Mouse (Mus musculus) gastrocnemius, postnatal 14 days (tissue): ENCODE results near the gene Serp2. TPM values are rescaled to one million over a fixed set of nuclear protein-coding genes. Genes with fewer than 3 reads are reported as not detected.

Source experiments
- DNase-seq: peaks from one replicate; pipeline ENCODE4 v3.0.0; 2021; ENCODE audit warnings: mixed read lengths
- intact Hi-C: fragments of 180-260 bp; cut with DNase I; formaldehyde crosslinking; loops from one replicate; pipeline ENCODE4 v1.15.1; 2025; ENCODE audit warnings: low total_unique reads
- long read RNA-seq, 2 experiments: library from polyadenylated mRNA; stranded (forward); transcript quantifications; one replicate each; pipeline ENCODE4 v2.0.0; 2021
- total RNA-seq, 2 experiments: library from RNA; stranded (reverse); gene quantifications; 2 replicates each; pipeline ENCODE4 v1.2.3; 2021

The Serp2 gene
- total RNA-seq = under 1 TPM; 0.62 to 0.97 TPM
- long read RNA-seq, experiment 1 = 0 reads
- long read RNA-seq, experiment 2 = 0 reads

DNA sequence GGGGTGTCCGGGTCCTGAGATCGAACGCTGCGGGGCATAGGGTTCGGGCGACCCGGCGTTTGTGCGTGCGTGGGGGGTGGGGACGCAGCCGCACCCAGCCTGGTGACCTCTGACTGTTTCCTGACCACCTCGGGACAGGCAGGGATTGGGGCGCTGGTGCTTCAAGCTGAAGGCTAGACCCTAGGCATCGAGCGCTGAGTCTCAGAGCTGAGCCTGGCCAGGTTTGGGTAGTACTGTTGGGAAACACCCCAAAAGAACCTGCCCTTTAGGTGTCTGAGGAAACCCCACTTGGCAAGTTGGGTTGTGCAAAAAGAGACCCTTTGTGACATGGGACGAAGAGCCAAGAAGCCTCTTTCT is at the start of gene Serp2:
Gene Serp2 (minus strand): TSS at position 38 of the 357 bp plus-strand sequence.
- intact Hi-C loops = no loop called here
- DNase-seq = no peak

- DNase-seq = no peak
- intact Hi-C loops = no loop called here
Measured at GRCm38 (mm10) chr14:76605931-76606534, 49.3 kb upstream of the Serp2 start.

DNA sequence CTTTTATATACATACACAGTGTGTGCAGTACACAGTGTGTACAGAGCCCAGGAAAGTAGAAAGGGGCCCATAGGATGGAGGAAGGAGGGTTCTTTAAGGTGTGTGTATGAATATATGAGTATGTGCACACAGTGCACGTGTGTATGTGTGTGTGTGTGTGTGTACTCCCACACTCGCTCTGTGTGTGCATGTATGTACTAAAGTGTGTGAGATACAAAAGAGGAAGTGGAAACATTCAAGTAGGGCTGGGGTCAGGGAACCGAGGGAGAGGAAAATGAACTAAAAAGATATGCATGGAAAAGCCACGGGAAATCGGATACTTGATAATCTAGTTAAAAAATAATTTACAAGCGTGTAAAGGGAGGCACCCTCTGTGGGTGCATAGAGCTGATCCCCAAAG is 47.3 kb upstream of the Serp2 start:
- no peak for DNase-seq
- intact Hi-C loops = no loop called here

GRCm38 (mm10) chr14:76601654-76602053 is 45.0 kb upstream of the Serp2 start:
- intact Hi-C loops = no loop called here
- no peak for DNase-seq

DNA sequence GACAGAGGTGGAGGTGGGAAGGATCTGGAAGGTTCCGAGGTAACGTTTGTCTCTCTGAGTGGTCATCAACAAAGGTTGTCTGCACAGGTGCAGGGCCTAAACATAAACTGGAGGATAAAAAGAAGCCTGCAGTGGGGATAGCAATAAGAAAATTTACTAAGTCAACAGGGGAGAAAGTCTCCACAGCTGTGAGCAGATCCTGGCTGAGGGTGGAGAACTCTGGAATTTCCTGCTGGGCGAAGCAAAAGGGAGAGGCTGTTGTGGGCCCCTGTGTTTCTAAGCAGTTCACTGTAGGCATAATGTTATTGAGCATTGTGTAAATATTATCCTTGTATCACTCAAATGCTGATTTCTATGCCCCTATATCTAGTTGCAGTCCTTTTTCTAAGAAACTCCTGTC is 43.7 kb upstream of the Serp2 start:
- intact Hi-C loops = no loop called here
- DNase-seq = no peak

GRCm38 (mm10) chr14:76599706-76600105 is 43.0 kb upstream of the Serp2 start:
- intact Hi-C loops = no loop called here
- no peak for DNase-seq

GRCm38 (mm10) chr14:76598518-76599216 is 42.0 kb upstream of the Serp2 start:
- DNase-seq = peak; percentile 40
- intact Hi-C loops = no loop called here

DNA sequence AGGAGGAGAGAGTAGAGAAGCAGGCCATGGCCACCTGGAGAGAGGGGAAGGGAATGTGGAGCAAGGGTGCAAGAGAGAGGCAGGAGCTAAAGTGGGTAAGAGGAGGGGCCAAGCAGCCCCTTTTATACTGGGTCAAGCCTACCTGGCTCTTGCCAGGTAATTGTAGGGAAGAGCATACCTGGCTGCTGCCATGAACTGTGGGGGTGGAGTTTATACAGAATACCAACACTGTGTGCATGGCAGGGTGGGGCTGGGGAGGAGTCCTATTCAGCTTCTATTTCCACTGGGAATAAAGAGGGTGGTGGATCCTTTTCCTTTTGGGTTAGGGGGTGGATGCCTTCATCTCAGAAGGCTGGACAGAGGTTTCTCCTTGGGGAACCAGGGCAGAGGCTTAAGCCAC is 41.1 kb upstream of the Serp2 start:
- intact Hi-C loops = no loop called here

DNA sequence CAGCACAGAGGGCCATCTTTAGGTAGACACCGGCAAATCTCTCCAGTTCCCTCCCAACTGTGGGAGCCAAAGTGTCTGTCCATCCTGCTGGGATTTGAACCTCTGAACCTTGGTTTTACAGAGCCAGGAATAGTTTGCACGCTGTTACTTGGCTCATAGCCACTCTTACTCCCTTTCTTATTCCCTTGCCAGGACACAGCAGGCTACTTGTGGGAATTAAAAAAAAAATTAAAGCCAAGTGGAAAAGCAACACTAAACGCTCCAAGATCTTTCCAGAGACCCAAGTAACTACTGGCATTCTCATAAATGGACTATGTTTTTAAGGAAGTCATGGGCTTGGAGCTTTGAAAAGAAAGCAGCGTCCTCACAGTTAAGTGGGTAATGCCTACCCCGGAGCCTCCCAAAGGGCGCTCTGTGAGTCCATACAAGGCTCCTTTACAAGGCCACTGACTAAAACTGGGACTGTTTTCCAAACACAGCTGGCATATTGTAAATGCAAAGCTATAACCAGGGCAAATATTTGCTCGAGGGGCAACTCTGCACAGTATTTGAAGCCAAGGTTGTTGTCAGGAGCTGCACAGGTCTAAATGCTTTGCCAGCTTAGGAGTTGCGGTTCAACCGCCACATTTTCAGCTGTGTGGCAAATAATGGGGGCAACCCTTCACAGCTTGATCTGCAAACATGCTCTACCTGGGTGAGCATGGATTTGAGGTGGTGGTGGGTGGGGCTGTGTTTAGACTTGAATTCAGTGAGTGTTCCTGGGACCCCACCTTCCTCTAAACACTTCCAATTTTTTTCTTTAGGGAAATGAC is 38.6 kb upstream of the Serp2 start:
- intact Hi-C loops = no loop called here

More for the DNA sequence above, 41.1 kb upstream of the Serp2 start:
- no peak for DNase-seq

DNA sequence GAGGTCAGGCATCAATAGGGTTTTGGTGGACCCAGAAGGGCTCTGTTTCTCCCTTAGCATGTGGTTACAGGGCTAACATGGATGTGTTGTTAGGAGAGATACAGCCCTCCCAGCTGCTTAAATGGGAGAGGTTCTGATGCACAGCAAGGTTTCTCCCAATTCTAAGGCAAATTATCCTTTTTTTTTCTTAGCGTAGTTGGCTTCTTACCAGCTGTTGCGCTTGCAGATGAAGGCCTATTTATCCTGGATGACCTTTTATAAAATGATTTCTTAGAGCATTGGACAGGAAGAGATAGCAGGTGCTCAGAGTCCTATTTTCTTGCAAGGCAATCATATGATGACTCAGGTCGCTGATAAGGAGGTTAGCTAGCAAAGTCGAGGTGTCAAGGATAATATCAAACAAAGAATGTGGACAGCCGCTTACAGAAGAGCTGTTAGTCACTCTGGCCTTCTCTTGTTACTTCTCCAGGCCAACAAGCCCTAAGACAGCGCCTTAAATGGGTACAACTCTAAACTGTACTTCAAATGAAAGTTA is 37.7 kb upstream of the Serp2 start:
- intact Hi-C loops = no loop called here

More for the DNA sequence above, 38.6 kb upstream of the Serp2 start:
- DNase-seq = no peak

GRCm38 (mm10) chr14:76593630-76594193 is 37.0 kb upstream of the Serp2 start:
- intact Hi-C loops = no loop called here
- DNase-seq = no peak

More for the DNA sequence above, 37.7 kb upstream of the Serp2 start:
- no peak for DNase-seq

- intact Hi-C loops = no loop called here
- no peak for DNase-seq
Measured at GRCm38 (mm10) chr14:76592721-76593120, 36.0 kb upstream of the Serp2 start.

DNA sequence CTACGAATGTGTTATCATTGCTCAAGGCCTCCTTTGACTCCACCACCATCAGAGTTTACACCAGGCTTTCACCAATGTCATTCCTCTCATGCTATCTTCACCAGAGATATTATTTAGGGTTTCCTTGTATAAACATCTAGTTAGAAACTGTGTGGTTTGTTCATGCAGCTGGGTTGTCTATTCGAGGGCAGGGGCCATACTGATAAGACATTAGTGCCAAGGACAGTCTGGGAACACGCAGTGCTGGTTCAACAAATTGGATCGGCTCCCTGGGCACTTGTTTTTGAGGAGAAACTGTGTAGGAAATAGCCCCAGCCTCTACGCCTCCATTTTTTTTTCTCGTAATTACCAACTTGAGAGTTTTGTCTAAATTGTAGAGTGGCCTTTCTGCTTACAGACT is 35.4 kb upstream of the Serp2 start:
- intact Hi-C loops = no loop called here
- DNase-seq = no peak

GRCm38 (mm10) chr14:76590134-76590533 is 33.4 kb upstream of the Serp2 start:
- intact Hi-C loops = no loop called here
- DNase-seq = no peak

DNA sequence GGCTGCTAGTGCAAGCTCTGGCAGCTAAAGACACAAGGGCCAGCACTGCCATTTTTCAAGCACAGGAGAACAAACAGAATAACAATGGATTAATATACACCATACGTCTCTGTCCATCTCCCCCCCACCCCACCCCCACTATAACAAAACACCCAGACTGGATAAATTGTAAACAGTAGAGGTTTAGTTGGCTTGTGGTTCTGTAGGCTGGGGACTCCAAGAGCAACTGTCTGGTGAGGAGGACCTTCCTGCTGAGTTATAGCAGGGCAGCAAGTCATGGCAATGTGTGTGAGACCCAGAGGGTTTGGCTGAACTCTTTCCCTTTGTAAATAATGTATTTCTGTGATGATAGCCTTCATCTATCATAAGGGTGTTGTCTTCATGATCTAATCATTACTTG is 33.0 kb upstream of the Serp2 start:
- intact Hi-C loops = no loop called here
- DNase-seq = no peak

DNA sequence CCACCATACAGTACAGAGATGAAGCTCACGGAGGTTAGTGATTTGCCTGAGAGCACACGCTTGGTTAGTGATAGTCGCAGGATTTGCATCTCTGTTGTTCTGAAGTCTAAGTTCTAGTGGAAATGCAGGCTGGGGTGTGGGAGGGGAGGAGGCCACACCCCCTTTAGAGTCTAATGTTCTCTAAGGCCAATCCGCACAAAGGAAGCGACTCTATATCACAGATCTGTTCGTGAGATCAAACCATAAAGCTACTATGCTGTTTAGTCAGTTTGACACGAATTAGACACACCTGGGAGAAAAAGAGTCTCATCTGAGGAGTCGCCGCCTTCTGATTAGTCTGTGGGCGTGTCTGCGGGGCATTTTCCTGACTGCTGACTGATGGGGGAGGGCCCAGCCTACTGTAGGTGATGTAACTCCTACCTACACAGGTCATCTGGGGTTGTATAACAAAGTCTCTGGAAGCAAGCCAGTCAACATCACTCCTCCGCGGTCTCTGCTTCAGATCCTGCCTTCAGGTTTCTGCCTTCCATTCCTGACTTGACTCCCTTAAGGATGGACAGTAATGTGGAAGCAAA is 29.2 kb upstream of the Serp2 start:
- intact Hi-C loops = no loop called here
- no peak for DNase-seq

GRCm38 (mm10) chr14:76583985-76584384 is 27.3 kb upstream of the Serp2 start:
- intact Hi-C loops = no loop called here
- DNase-seq = no peak

DNA sequence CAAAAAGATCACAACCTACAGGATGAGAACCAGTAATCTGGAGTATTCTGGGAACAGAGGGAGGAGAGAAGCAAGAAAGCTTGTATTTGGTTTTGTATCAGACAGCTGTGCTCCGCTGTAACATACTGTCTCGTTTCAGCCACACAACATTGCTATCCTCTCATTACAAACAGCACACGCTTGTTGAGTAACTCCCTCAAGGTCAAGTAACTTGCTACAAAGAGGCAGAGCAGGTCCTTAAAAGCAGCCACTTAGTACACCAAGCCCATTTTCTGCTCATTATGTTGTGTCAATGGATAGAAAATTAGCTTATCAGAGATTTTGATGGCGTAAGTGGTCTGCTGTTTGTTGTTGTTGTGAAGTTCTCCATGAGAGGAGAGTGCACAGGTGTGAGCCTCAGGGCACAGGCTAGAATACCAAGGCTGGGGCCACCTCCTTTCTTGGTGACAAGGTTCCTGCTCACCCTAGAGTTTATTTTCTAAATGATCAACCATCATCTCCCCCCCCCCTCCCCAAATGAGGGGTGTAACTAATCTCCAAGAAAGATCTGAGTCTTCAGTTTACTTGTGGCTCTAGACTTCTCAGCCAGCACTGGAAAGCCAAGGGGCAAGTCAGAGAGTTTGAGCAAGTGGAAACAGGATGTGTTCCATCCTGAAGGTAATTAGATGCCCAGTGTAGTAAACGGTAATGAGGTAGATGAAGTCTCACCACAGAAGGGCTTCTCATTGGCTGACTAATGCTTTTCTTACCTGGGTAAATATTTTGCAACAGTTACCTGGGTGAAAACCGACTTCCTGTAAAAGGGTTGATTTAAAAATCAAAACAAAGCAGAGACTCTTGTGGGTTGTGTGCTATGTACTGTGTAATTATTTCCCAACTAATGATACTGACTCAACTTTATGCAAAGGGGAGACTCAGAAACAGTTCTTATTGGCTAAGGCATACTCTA is 25.6 kb upstream of the Serp2 start:
- intact Hi-C loops = no loop called here
- DNase-seq = no peak

- DNase-seq = no peak
- intact Hi-C loops = no loop called here
Measured at GRCm38 (mm10) chr14:76579660-76580061, 23.0 kb upstream of the Serp2 start.
